Mouse (Mus musculus) limb, embryonic 12.5 days (tissue): ENCODE measurements at regions not wholly inside any gene's neighbourhood (a gene's known extent, or its start where the extent isn't known, plus 50 kb on each side); places are given as distances from the start of the nearest gene placed in this dataset.

ENCODE experiments used
- ATAC-seq: fragments of 200-750 bp; cut with Nextera tagmentation; 2 replicates; pipeline ENCODE4 v1.8.0; 2017; ENCODE audit warnings: low read depth, moderate TSS enrichment; ENCODE audit not compliant: insufficient number of reproducible peaks, insufficient read depth, low FRiP score, low TSS enrichment
- H3K27ac ChIP-seq: fragments of 300-500 bp; sonication (generic); 2 replicates; pipeline ENCODE4 v1.5.1; 2016; ENCODE audit warnings: mild to moderate bottlenecking, moderate library complexity
- H3K27me3 ChIP-seq: fragments of 300-500 bp; sonication (generic); 2 replicates; pipeline ENCODE4 v1.6.1; 2016; ENCODE audit warnings: mild to moderate bottlenecking, moderate library complexity
- H3K36me3 ChIP-seq: fragments of 300-500 bp; sonication (generic); 2 replicates; pipeline ENCODE4 v1.6.1; 2016; ENCODE audit warnings: mild to moderate bottlenecking, moderate library complexity
- H3K4me1 ChIP-seq: fragments of 300-500 bp; sonication (generic); replicated peaks from 2 replicates; pipeline ENCODE4 v1.6.1; 2016
- H3K4me2 ChIP-seq: fragments of 300-500 bp; sonication (generic); 2 replicates; pipeline ENCODE4 v1.6.1; 2016; ENCODE audit warnings: mild to moderate bottlenecking, moderate library complexity
- H3K4me3 ChIP-seq: fragments of 300-500 bp; sonication (generic); replicated peaks from 2 replicates; pipeline ENCODE4 v1.5.1; 2016; ENCODE audit warnings: mild to moderate bottlenecking
- H3K9ac ChIP-seq: fragments of 300-500 bp; sonication (generic); replicated peaks from 2 replicates; pipeline ENCODE4 v1.6.1; 2016; ENCODE audit warnings: mild to moderate bottlenecking, moderate library complexity
- H3K9me3 ChIP-seq: fragments of 300-500 bp; sonication (generic); 2 replicates; pipeline ENCODE4 v1.6.1; 2016; ENCODE audit warnings: mild to moderate bottlenecking, moderate library complexity
- WGBS: fragments of 180-500 bp; shearing (Covaris S2); methylation state at CpG from one replicate; pipeline ENCODE4 v1.1.7; 2016; 5-methylcytosine and 5-hydroxymethylcytosine counted together

DNA sequence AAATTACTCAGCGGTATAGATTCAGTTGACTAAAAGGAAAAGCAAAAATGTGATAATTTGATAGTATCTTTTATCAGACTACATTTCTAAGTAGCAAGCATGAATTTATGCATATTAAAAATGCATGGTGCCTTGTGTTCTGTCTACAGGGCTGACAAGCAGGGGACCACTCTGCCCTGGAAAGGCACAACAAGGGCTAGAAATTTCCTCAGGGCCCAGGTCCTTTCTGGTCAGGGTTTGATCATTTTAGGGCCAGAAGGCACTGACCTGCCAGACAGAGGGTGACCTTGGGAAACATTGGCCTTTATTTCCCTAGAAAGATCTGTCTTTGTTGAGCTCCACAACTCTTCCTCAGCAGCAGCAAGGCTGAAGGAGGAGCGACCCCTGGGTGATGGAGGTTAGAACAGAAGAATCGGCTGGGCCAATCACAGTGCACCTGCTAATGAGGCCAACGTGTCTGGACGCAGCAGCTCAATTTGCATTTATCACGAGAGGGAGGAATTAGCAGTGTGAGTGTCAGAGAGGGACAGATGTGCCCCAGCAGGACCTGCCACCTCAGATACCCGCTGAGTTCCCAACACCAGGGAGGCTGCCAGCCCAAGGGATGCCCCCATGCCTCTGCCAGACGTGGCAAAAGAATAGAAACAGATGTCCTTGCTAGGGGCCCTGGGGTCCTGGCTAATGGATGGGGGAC is 297.0 kb upstream of the Pou3f3 start:
- no peaks in the 10 kb centered on the region for H3K9me3 ChIP-seq
- H3K9ac ChIP-seq: no peak overlapping the region
- H3K4me2 ChIP-seq: no peak overlapping the region
- H3K27ac ChIP-seq: no peak overlapping the region
- peaks cover 7% of the 10 kb centered on the region for H3K4me1 ChIP-seq
- no peaks in the 10 kb centered on the region for H3K36me3 ChIP-seq
- no peaks in the 10 kb centered on the region for H3K27me3 ChIP-seq
- no peak for ATAC-seq
- whole genome bisulfite sequencing: 21% methylated on average over 8 of the region's 8 CpGs
- H3K4me3 ChIP-seq: no peak overlapping the region

GRCm38 (mm10) chr1:42415817-42416538 is 279.6 kb upstream of the Pou3f3 start:
- no peaks in the 10 kb centered on the region for H3K9me3 ChIP-seq
- no peaks in the 10 kb centered on the region for H3K36me3 ChIP-seq
- no peak overlapping the region for H3K9ac ChIP-seq
- H3K4me3 ChIP-seq: no peak overlapping the region
- H3K27ac ChIP-seq: no peak overlapping the region
- ATAC-seq: no peak
- H3K27me3 ChIP-seq: peaks cover 22% of the 10 kb centered on the region
- H3K4me2 ChIP-seq: no peak overlapping the region
- WGBS: 71% methylated on average over 21 of the region's 21 CpGs
- no peaks in the 10 kb centered on the region for H3K4me1 ChIP-seq

GRCm38 (mm10) chr1:42416539-42417218 is 278.9 kb upstream of the Pou3f3 start:
- no peak overlapping the region for H3K27ac ChIP-seq

GRCm38 (mm10) chr1:42417815-42418214 is 277.8 kb upstream of the Pou3f3 start:
- Histone ChIP-seq H3K4me2 (no peak overlapping the region), H3K27me3 (peaks cover 22% of the 10 kb centered on the region), H3K36me3 (no peaks in the 10 kb centered on the region), H3K27ac (no peak overlapping the region), H3K4me1 (no peaks in the 10 kb centered on the region), H3K9ac (no peak overlapping the region), H3K9me3 (no peaks in the 10 kb centered on the region), H3K4me3 (no peak overlapping the region)
- no peak for ATAC-seq
- 61% methylated on average over 4 of the region's 4 CpGs for WGBS

More at GRCm38 (mm10) chr1:42416539-42417218, 278.9 kb upstream of the Pou3f3 start:
- no peaks in the 10 kb centered on the region for H3K36me3 ChIP-seq
- 68% methylated on average over 8 of the region's 8 CpGs for WGBS
- ATAC-seq: no peak
- peaks cover 22% of the 10 kb centered on the region for H3K27me3 ChIP-seq
- no peaks in the 10 kb centered on the region for H3K9me3 ChIP-seq
- H3K4me2 ChIP-seq: no peak overlapping the region
- no peaks in the 10 kb centered on the region for H3K4me1 ChIP-seq
- no peak overlapping the region for H3K9ac ChIP-seq
- H3K4me3 ChIP-seq: no peak overlapping the region

DNA sequence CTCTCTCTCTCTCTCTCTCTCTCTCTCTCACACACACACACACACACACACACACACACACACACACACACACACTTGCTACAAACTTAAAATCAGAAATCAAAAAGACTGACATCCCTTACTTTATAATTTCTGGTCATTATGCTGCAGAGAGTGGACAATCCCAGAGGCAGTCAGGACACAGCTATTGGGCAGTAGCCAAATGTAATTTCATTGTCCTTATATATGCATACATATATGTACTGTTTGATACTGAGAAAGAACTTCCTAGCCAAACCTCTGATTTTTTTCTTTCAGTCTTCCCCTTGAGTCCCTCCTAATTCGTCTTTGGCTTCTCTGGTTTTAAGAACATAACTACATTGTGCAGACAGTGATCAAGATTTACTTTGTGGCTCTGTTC is 277.3 kb upstream of the Pou3f3 start:
- no peaks in the 10 kb centered on the region for H3K4me1 ChIP-seq
- peaks cover 22% of the 10 kb centered on the region for H3K27me3 ChIP-seq
- H3K9me3 ChIP-seq: no peaks in the 10 kb centered on the region
- H3K9ac ChIP-seq: no peak overlapping the region
- H3K27ac ChIP-seq: no peak overlapping the region
- H3K4me3 ChIP-seq: no peak overlapping the region
- no peaks in the 10 kb centered on the region for H3K36me3 ChIP-seq
- ATAC-seq: no peak
- no peak overlapping the region for H3K4me2 ChIP-seq
- WGBS: 52% methylated on average over 1 of the region's 1 CpGs

DNA sequence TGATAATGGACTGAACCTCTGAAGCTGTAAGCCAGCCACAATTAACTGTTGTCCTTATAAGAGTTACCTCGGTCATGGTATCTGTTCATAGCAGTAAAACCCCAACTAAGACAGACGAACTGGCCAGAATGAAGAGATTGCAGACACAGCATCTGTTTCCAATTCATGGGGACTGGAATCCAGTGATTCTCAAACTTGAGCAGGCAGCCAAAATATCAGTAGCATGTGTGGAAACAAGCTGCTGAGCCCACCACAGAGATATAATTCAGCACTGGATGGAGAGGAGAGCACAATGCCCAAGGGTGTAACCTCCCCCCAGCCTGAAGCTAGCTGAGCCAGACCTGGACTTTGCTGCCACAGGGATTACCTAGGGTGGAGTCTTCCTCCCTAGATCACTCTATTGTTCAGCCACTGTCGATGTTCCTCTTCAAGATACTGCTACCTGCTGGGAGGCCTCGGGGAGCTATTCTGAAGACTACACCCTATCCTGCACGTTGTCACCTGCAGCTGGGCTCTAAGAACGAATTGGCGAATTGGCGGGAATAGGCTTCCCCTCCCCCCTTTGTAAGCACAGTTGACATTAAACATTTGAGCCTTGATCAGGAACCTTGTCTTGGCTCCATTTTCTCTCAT is 259.1 kb upstream of the Pou3f3 start:
- no peaks in the 10 kb centered on the region for H3K27me3 ChIP-seq
- H3K9ac ChIP-seq: no peak overlapping the region
- ATAC-seq: no peak
- WGBS: 48% methylated on average over 8 of the region's 8 CpGs
- no peaks in the 10 kb centered on the region for H3K9me3 ChIP-seq
- no peaks in the 10 kb centered on the region for H3K4me1 ChIP-seq
- H3K4me3 ChIP-seq: no peak overlapping the region
- H3K36me3 ChIP-seq: no peaks in the 10 kb centered on the region
- H3K4me2 ChIP-seq: no peak overlapping the region
- H3K27ac ChIP-seq: no peak overlapping the region

DNA sequence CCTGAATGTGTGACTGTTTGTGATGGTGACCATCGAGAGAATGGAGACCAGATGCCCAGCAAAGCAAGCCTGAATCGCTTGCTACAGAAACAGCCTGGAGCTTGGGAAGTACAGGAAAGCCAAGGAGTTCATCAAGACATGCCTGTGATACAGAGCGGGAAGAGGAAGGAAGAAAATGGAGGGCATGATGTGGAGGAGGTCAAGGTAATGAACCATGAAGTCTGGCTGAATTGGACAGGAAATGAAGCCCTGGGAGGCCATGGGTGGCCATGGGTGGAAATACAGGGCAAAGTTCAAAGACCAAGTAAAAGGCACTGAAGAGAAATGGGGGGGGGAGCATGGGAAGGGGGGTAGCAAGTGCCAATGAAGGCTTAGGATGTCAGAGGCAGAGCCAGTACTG is 227.2 kb upstream of the Pou3f3 start:
- no peak overlapping the region for H3K4me3 ChIP-seq
- no peaks in the 10 kb centered on the region for H3K27me3 ChIP-seq
- H3K4me2 ChIP-seq: no peak overlapping the region
- H3K36me3 ChIP-seq: no peaks in the 10 kb centered on the region
- H3K9ac ChIP-seq: no peak overlapping the region
- WGBS: 82% methylated on average over 3 of the region's 3 CpGs
- H3K4me1 ChIP-seq: peaks cover 8% of the 10 kb centered on the region
- no peak overlapping the region for H3K27ac ChIP-seq
- ATAC-seq: no peak
- H3K9me3 ChIP-seq: no peaks in the 10 kb centered on the region

GRCm38 (mm10) chr1:42471846-42472494 is 223.6 kb upstream of the Pou3f3 start:
- H3K4me1 ChIP-seq: peaks cover 8% of the 10 kb centered on the region
- no peak overlapping the region for H3K4me3 ChIP-seq
- no peak for ATAC-seq
- no peaks in the 10 kb centered on the region for H3K27me3 ChIP-seq
- H3K4me2 ChIP-seq: no peak overlapping the region
- H3K36me3 ChIP-seq: no peaks in the 10 kb centered on the region
- H3K9ac ChIP-seq: no peak overlapping the region
- WGBS: 81% methylated on average over 10 of the region's 10 CpGs
- no peaks in the 10 kb centered on the region for H3K9me3 ChIP-seq
- H3K27ac ChIP-seq: no peak overlapping the region

DNA sequence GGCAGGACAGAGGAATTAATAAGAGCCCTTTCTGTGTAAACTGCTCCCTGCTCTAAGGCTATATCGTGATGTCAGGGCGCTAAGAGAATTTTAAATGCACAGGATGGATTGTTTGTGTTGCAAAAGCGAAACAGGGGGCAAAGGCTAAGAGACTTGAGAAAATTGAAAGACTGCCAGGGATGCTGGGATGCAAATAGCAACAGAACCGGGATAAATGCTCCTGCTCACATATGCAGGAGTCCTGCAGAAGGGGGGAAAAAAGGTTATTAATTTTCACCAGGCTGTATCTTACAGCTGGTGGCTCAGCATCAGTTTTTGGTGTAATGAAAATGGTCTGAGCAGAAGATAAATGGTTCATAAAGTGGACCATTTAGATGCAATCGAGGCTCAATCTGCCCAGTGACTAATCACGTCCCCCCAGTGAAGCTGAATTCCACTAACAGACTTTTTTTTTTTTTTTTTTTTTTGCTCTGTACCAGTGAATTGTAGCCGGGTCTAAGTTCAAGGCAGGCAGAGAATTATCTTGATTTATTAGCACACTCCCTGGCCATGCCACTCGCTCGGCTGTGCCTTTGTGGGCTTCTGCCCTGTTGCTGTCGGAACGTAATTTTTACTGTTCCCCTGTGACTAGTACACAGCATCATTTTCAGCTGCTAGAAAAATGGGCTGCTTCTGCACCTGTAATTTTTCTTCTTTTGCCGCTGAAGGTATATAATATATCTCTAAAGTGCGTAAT is 222.9 kb upstream of the Pou3f3 start:
- H3K4me2 ChIP-seq: peak overlapping the region; percentile 27; the same call in 1 of the 2 replicates
- no peak for ATAC-seq
- WGBS: 27% methylated on average over 13 of the region's 13 CpGs

GRCm38 (mm10) chr1:42474197-42474596 is 221.4 kb upstream of the Pou3f3 start:
- H3K27me3 ChIP-seq: no peaks in the 10 kb centered on the region
- H3K4me2 ChIP-seq: no peak overlapping the region
- H3K4me1 ChIP-seq: peaks cover 8% of the 10 kb centered on the region
- no peak overlapping the region for H3K9ac ChIP-seq
- H3K9me3 ChIP-seq: no peaks in the 10 kb centered on the region
- ATAC-seq: no peak
- no peak overlapping the region for H3K4me3 ChIP-seq
- no peaks in the 10 kb centered on the region for H3K36me3 ChIP-seq
- H3K27ac ChIP-seq: no peak overlapping the region
- WGBS: 72% methylated on average over 8 of the region's 8 CpGs

More for the DNA sequence above, 222.9 kb upstream of the Pou3f3 start:
- Histone ChIP-seq H3K27ac (no peak overlapping the region), H3K9ac (no peak overlapping the region), H3K27me3 (no peaks in the 10 kb centered on the region), H3K4me1 (peaks cover 8% of the 10 kb centered on the region), H3K36me3 (no peaks in the 10 kb centered on the region), H3K9me3 (no peaks in the 10 kb centered on the region), H3K4me3 (no peak overlapping the region)
